Mouse (Mus musculus) erythroblast, adult 5-6 weeks (primary cell): ENCODE results near the gene Prr5l. TPM values are rescaled to one million over a fixed set of nuclear protein-coding genes. Genes with fewer than 3 reads are reported as not detected.

ENCODE experiments used
- ATAC-seq: replicated peaks from 2 replicates; pipeline ENCODE4 v1.8.0; 2016; ENCODE audit warnings: moderate number of reproducible peaks, mild to moderate bottlenecking, moderate TSS enrichment, inconsistent platforms; ENCODE audit not compliant: poor library complexity, low FRiP score, severe bottlenecking
- total RNA-seq, 2 experiments: library from RNA; stranded (forward) in 1 of 2; stranded (reverse) in 1 of 2; fragments of 150-400 nt in 1 of 2; fragments of 200-764, 138-1000 nt in 1 of 2; gene quantifications; 2 replicates each; pipeline versions ENCODE4 v1.2.3 to v1.2.4; 2015 to 2017; ENCODE audit warnings: low replicate concordance in 2 of 2

The Prr5l gene
- total RNA-seq (2015; ENCODE audit: low replicate concordance), result 0.58 TPM in 1 of 2 replicates, not detected in the other
- total RNA-seq (2017; ENCODE audit: low replicate concordance), result 0.28 and 0.60 TPM in 2 replicates

GRCm38 (mm10) chr2:101882998-101883397 is at the start of gene Prr5l:
Prr5l (minus strand) TSS chr2:101883027.
- ATAC-seq, result no peak

- no peak for ATAC-seq
These were observed 49.5 kb upstream of the Prr5l start for GRCm38 (mm10) chr2:101932169-101932936.

GRCm38 (mm10) chr2:101925591-101926188 is 42.9 kb upstream of the Prr5l start:
- no peak for ATAC-seq

GRCm38 (mm10) chr2:101925183-101925582 is 42.4 kb upstream of the Prr5l start:
- no peak for ATAC-seq

- ATAC-seq, result no peak
These were observed 40.4 kb upstream of the Prr5l start for GRCm38 (mm10) chr2:101923181-101923580.

- ATAC-seq, result no peak
These were observed 39.5 kb upstream of the Prr5l start for GRCm38 (mm10) chr2:101922302-101922701.

GRCm38 (mm10) chr2:101920136-101920554 is 37.3 kb upstream of the Prr5l start:
- no peak for ATAC-seq

- ATAC-seq, result no peak
These were observed 35.7 kb upstream of the Prr5l start for GRCm38 (mm10) chr2:101918518-101918917.

- ATAC-seq, result no peak
These were observed 26.7 kb upstream of the Prr5l start for GRCm38 (mm10) chr2:101909326-101910080.

GRCm38 (mm10) chr2:101908773-101909172 is 25.9 kb upstream of the Prr5l start:
- ATAC-seq, result no peak

GRCm38 (mm10) chr2:101907386-101908022 is 24.7 kb upstream of the Prr5l start:
- no peak for ATAC-seq

GRCm38 (mm10) chr2:101906379-101906690 is 23.5 kb upstream of the Prr5l start:
- no peak for ATAC-seq

- ATAC-seq, result peak; percentile 59
These were observed 22.9 kb upstream of the Prr5l start for GRCm38 (mm10) chr2:101905534-101906378.

GRCm38 (mm10) chr2:101902196-101902595 is 19.4 kb upstream of the Prr5l start:
- no peak for ATAC-seq

- ATAC-seq, result no peak
These were observed 13.8 kb upstream of the Prr5l start for GRCm38 (mm10) chr2:101896425-101897204.

- no peak for ATAC-seq
These were observed 11.3 kb upstream of the Prr5l start for GRCm38 (mm10) chr2:101894126-101894525.

GRCm38 (mm10) chr2:101891143-101891542 is 8.3 kb upstream of the Prr5l start:
- ATAC-seq, result no peak

- ATAC-seq, result no peak
These were observed 6.1 kb upstream of the Prr5l start for GRCm38 (mm10) chr2:101888886-101889285.
